Mouse (Mus musculus): ENCODE data around the gene Sdccag8. TPM values are rescaled to one million over a fixed set of nuclear protein-coding genes. Genes with fewer than 3 reads are reported as not detected.

Sdccag8 gene
- polyA plus RNA-seq, 1 experiment from 2014 or later, result 25.4 TPM

GRCm38 (mm10) chr1:177012774-177013173 is 198.3 kb downstream of the Sdccag8 start:
- WGBS, result 27% methylated on average over 3 of the region's 3 CpGs
- Histone ChIP-seq H3K4me2 (no peak overlapping the region), H3K36me3 (peaks cover under 1% of the 10 kb centered on the region; the same call in 1 of the 2 replicates), H3K27ac (replicated peaks) (no peak overlapping the region), H3K9ac (no peak overlapping the region), H3K4me1 (replicated peaks) (peaks cover 42% of the 10 kb centered on the region), H3K4me3 (no peak overlapping the region), H3K27me3 (no peaks in the 10 kb centered on the region), H3K9me3 (no peaks in the 10 kb centered on the region)
- ATAC-seq (ENCODE audit: low read depth), result no peak

- H3K4me3 ChIP-seq, result no peak overlapping the region
- ATAC-seq (ENCODE audit: low read depth), result no peak
- H3K36me3 ChIP-seq, result peaks cover 5% of the 10 kb centered on the region; the same call in 1 of the 2 replicates
- H3K27ac ChIP-seq (replicated peaks), result no peak overlapping the region
- no peaks in the 10 kb centered on the region for H3K27me3 ChIP-seq
- no peaks in the 10 kb centered on the region for H3K9me3 ChIP-seq
- peaks cover 42% of the 10 kb centered on the region for H3K4me1 ChIP-seq (replicated peaks)
- H3K4me2 ChIP-seq, result no peak overlapping the region
- 86% methylated on average over 1 of the region's 1 CpGs for WGBS
- H3K9ac ChIP-seq, result no peak overlapping the region
Measured at GRCm38 (mm10) chr1:177013313-177013712, 198.9 kb downstream of the Sdccag8 start.

- Histone ChIP-seq H3K27ac (replicated peaks) (no peak overlapping the region), H3K36me3 (peaks cover 7% of the 10 kb centered on the region; the same call in 1 of the 2 replicates), H3K4me2 (no peak overlapping the region), H3K9ac (no peak overlapping the region), H3K9me3 (no peaks in the 10 kb centered on the region), H3K27me3 (no peaks in the 10 kb centered on the region), H3K4me1 (replicated peaks) (peaks cover 42% of the 10 kb centered on the region), H3K4me3 (no peak overlapping the region)
- ATAC-seq (ENCODE audit: low read depth), result no peak
- WGBS, result 88% methylated on average over 3 of the region's 3 CpGs
Measured at GRCm38 (mm10) chr1:177013776-177014175, 199.3 kb downstream of the Sdccag8 start.

- Histone ChIP-seq H3K27me3 (no peaks in the 10 kb centered on the region), H3K4me1 (replicated peaks) (peaks cover 42% of the 10 kb centered on the region), H3K9ac (no peak overlapping the region), H3K27ac (replicated peaks) (0 out of 2 replicates have a peak overlapping the region, but pooled peaks have one; percentile 7), H3K4me3 (no peak overlapping the region), H3K36me3 (peaks cover 7% of the 10 kb centered on the region; the same call in 1 of the 2 replicates), H3K9me3 (no peaks in the 10 kb centered on the region), H3K4me2 (no peak overlapping the region)
- ATAC-seq (ENCODE audit: low read depth), result no peak
- 71% methylated on average over 2 of the region's 2 CpGs for WGBS
Measured at GRCm38 (mm10) chr1:177014346-177014745, 199.9 kb downstream of the Sdccag8 start.

GRCm38 (mm10) chr1:177014921-177015439 is 200.5 kb downstream of the Sdccag8 start:
- peaks cover 7% of the 10 kb centered on the region; the same call in 1 of the 2 replicates for H3K36me3 ChIP-seq
- ATAC-seq (ENCODE audit: low read depth), result no peak
- no peaks in the 10 kb centered on the region for H3K27me3 ChIP-seq
- 55% methylated on average over 6 of the region's 6 CpGs for WGBS
- no peaks in the 10 kb centered on the region for H3K9me3 ChIP-seq
- 0 out of 2 replicates have a peak overlapping the region, but pooled peaks have one; percentile 7 for H3K27ac ChIP-seq (replicated peaks)
- H3K9ac ChIP-seq, result no peak overlapping the region
- no peak overlapping the region for H3K4me3 ChIP-seq
- H3K4me1 ChIP-seq (replicated peaks), result peaks cover 37% of the 10 kb centered on the region
- H3K4me2 ChIP-seq, result no peak overlapping the region

GRCm38 (mm10) chr1:177015917-177016316 is 201.5 kb downstream of the Sdccag8 start:
- ATAC-seq (ENCODE audit: low read depth), result no peak
- Histone ChIP-seq H3K36me3 (peaks cover 7% of the 10 kb centered on the region; the same call in 1 of the 2 replicates), H3K4me2 (no peak overlapping the region), H3K9ac (no peak overlapping the region), H3K9me3 (no peaks in the 10 kb centered on the region), H3K4me3 (no peak overlapping the region), H3K4me1 (replicated peaks) (peaks cover 27% of the 10 kb centered on the region), H3K27ac (replicated peaks) (no peak overlapping the region), H3K27me3 (no peaks in the 10 kb centered on the region)
- 38% methylated on average over 3 of the region's 3 CpGs for WGBS

- Histone ChIP-seq H3K4me3 (no peak overlapping the region), H3K4me2 (no peak overlapping the region), H3K4me1 (replicated peaks) (peaks cover 22% of the 10 kb centered on the region), H3K9ac (no peak overlapping the region), H3K27ac (replicated peaks) (no peak overlapping the region), H3K36me3 (peaks cover 7% of the 10 kb centered on the region; the same call in 1 of the 2 replicates), H3K27me3 (no peaks in the 10 kb centered on the region), H3K9me3 (no peaks in the 10 kb centered on the region)
- ATAC-seq (ENCODE audit: low read depth), result no peak
- 72% methylated on average over 2 of the region's 2 CpGs for WGBS
Measured at GRCm38 (mm10) chr1:177016729-177017128, 202.3 kb downstream of the Sdccag8 start.

- WGBS, result 68% methylated on average over 1 of the region's 1 CpGs
Measured at GRCm38 (mm10) chr1:177018750-177019149, 204.3 kb downstream of the Sdccag8 start.

GRCm38 (mm10) chr1:177019668-177020067 is 205.2 kb downstream of the Sdccag8 start:
- Histone ChIP-seq H3K4me2 (no peak overlapping the region), H3K27me3 (no peaks in the 10 kb centered on the region), H3K9me3 (no peaks in the 10 kb centered on the region), H3K9ac (no peak overlapping the region), H3K4me3 (no peak overlapping the region), H3K36me3 (peaks cover 33% of the 10 kb centered on the region), H3K27ac (replicated peaks) (no peak overlapping the region), H3K4me1 (replicated peaks) (peaks cover 19% of the 10 kb centered on the region)
- no peak for ATAC-seq (ENCODE audit: low read depth)
- 97% methylated on average over 5 of the region's 5 CpGs for WGBS

More at GRCm38 (mm10) chr1:177018750-177019149, 204.3 kb downstream of the Sdccag8 start:
- Histone ChIP-seq H3K36me3 (peaks cover 24% of the 10 kb centered on the region), H3K27ac (replicated peaks) (no peak overlapping the region), H3K4me3 (no peak overlapping the region), H3K27me3 (no peaks in the 10 kb centered on the region), H3K4me1 (replicated peaks) (peaks cover 22% of the 10 kb centered on the region), H3K9me3 (no peaks in the 10 kb centered on the region), H3K4me2 (no peak overlapping the region), H3K9ac (no peak overlapping the region)
- ATAC-seq (ENCODE audit: low read depth), result no peak

- no peaks in the 10 kb centered on the region for H3K9me3 ChIP-seq
- H3K4me1 ChIP-seq (replicated peaks), result no peaks in the 10 kb centered on the region
- no peak overlapping the region for H3K4me3 ChIP-seq
- no peak overlapping the region for H3K9ac ChIP-seq
- H3K27ac ChIP-seq (replicated peaks), result no peak overlapping the region
- no peak for ATAC-seq (ENCODE audit: low read depth)
- no peak overlapping the region for H3K4me2 ChIP-seq
- no peaks in the 10 kb centered on the region for H3K27me3 ChIP-seq
- 85% methylated on average over 3 of the region's 3 CpGs for WGBS
- H3K36me3 ChIP-seq, result peaks cover 38% of the 10 kb centered on the region
Measured at GRCm38 (mm10) chr1:177022751-177023150, 208.3 kb downstream of the Sdccag8 start.

GRCm38 (mm10) chr1:177027706-177028105 is 213.2 kb downstream of the Sdccag8 start:
- H3K4me3 ChIP-seq, result no peak overlapping the region
- no peak for ATAC-seq (ENCODE audit: low read depth)
- peaks cover 29% of the 10 kb centered on the region for H3K36me3 ChIP-seq
- no peaks in the 10 kb centered on the region for H3K27me3 ChIP-seq
- H3K4me2 ChIP-seq, result no peak overlapping the region
- WGBS, result 88% methylated on average over 3 of the region's 3 CpGs
- no peak overlapping the region for H3K9ac ChIP-seq
- no peaks in the 10 kb centered on the region for H3K9me3 ChIP-seq
- peaks cover 6% of the 10 kb centered on the region for H3K4me1 ChIP-seq (replicated peaks)
- H3K27ac ChIP-seq (replicated peaks), result no peak overlapping the region

- Histone ChIP-seq H3K4me3 (no peak overlapping the region), H3K4me2 (no peak overlapping the region), H3K36me3 (peaks cover 17% of the 10 kb centered on the region), H3K27ac (replicated peaks) (no peak overlapping the region), H3K9ac (no peak overlapping the region), H3K27me3 (no peaks in the 10 kb centered on the region), H3K4me1 (replicated peaks) (peaks cover 6% of the 10 kb centered on the region), H3K9me3 (no peaks in the 10 kb centered on the region)
- WGBS, result 82% methylated on average over 2 of the region's 2 CpGs
- no peak for ATAC-seq (ENCODE audit: low read depth)
Measured at GRCm38 (mm10) chr1:177029032-177029431, 214.6 kb downstream of the Sdccag8 start.

GRCm38 (mm10) chr1:177030669-177031068 is 216.2 kb downstream of the Sdccag8 start:
- H3K9ac ChIP-seq, result no peak overlapping the region
- H3K27me3 ChIP-seq, result no peaks in the 10 kb centered on the region
- no peak overlapping the region for H3K4me3 ChIP-seq
- H3K36me3 ChIP-seq, result peaks cover 4% of the 10 kb centered on the region
- H3K27ac ChIP-seq (replicated peaks), result no peak overlapping the region
- ATAC-seq (ENCODE audit: low read depth), result no peak
- H3K4me1 ChIP-seq (replicated peaks), result peaks cover 6% of the 10 kb centered on the region
- WGBS, result 49% methylated on average over 3 of the region's 3 CpGs
- no peak overlapping the region for H3K4me2 ChIP-seq
- no peaks in the 10 kb centered on the region for H3K9me3 ChIP-seq

All from neural tube, embryonic 13.5 days (tissue).